Comparison of ENCODE assay signal across 22 mouse cellular contexts in the genomic region with DNA sequence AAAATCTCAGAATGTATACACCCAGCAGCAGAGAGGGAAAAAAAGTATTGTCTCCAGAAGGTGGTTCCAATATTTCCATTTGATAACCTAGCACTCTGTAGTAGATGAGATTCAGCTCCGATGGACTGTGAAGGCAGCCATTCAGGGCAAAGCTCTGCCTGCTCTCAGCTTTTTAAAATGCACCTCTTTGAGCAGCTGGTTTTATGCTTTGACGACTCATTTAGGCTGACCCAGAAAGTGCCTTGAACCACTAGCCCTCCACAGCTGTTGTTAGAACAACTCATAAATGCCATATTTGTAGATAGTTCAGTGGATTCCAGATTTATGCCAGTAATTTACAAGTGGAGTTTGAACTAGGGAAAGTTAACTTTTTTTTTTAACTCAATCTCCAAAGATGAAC. TPM values are rescaled to one million over a fixed set of nuclear protein-coding genes. Genes with fewer than 3 reads are reported as not detected.
A peak's percentile ranks its signal among the peaks of the same experiment; 100 is the strongest.
DNase-seq lines count a peak whose midpoint lies in the region; TF ChIP-seq lines count a peak whose summit lies in the region.
"Had no signal": no experiment of that assay in that cellular context is flagged by ENCODE, and none has a peak within 500 bp of the region (broad histone marks: within the 10 kb centered on the region; RNA-seq: fewer than 3 reads in every experiment).

No protein-coding gene starts in this region.

- DNase-seq in gastrocnemius, adult 2 months, result no peak
- no peak for DNase-seq in gastrocnemius, postnatal 4 days (ENCODE audit: low spot score in 2 of 2)
- peak; percentile 27 for DNase-seq in lung, postnatal 10 days
- no peak for DNase-seq in lung, postnatal 14 days
- DNase-seq in NIH3T3 (ENCODE audit: low read depth), result peak; percentile 19
- DNase-seq in lung, postnatal 36 days, result peak; percentile 49
- no peak for DNase-seq in thymus, adult 18-20 months
- no peak for DNase-seq in left cerebral cortex, adult 18-20 months (ENCODE audit: low spot score in 2 of 2)
- DNase-seq: adrenal gland, postnatal 10 days; cerebellum, adult 11 months; cerebellum, adult 8-10 months; cerebellum, postnatal 14 days; embryo, embryonic 11 days; gastrocnemius, postnatal 25 days; heart, adult 11 months; heart, postnatal 36 days had no signal

- no peak overlapping the region for H3K4me3 ChIP-seq in gastrocnemius, adult 2 months
- H3K4me3 ChIP-seq: embryonic facial prominence, embryonic 12.5 days; erythroblast, embryonic 14.5 days; forebrain, embryonic 15.5 days; heart, embryonic 13.5 days; hindbrain, embryonic 15.5 days had no signal

- H3K27ac ChIP-seq in gastrocnemius, adult 2 months, result peak overlapping the region; percentile 31; the same call in 1 of the 2 replicates
- H3K27ac ChIP-seq: embryonic facial prominence, embryonic 12.5 days; forebrain, embryonic 15.5 days; heart, embryonic 13.5 days; hindbrain, embryonic 15.5 days had no signal

- TF ChIP-seq CTCF in gastrocnemius, adult 2 months (IDR thresholded peaks at IDR 0.05), result no peak

- intact Hi-C loops in gastrocnemius, adult 2 months (cut with DNase I), result no loop called here

RNA-seq across cellular contexts. Expression of gene Vgll3, which starts 5.7 kb away (rescaled TPM):
- total RNA-seq in gastrocnemius, adult 2 months (2021), result 1 to 10 TPM; 4.7 to 5.2 TPM
- total RNA-seq in gastrocnemius, postnatal 4 days (2021), result 10 to 100 TPM; 29.4 to 31.1 TPM
- total RNA-seq in left cerebral cortex, adult 18-20 months (2021), result 1 to 10 TPM; 2.0 to 2.1 TPM
- total RNA-seq: common myeloid progenitor, adult 5-6 weeks had no signal

Comparison
In these comparisons a context has a peak if more than half of its experiments do, and no peak if none do; other contexts are left out.
1. DNase-seq: peak in lung, postnatal 10 days (single experiment), NIH3T3 (single experiment) and lung, postnatal 36 days (single experiment); none in gastrocnemius, adult 2 months (single experiment), gastrocnemius, postnatal 4 days (0 of 2), lung, postnatal 14 days (single experiment), thymus, adult 18-20 months (0 of 2) and left cerebral cortex, adult 18-20 months (0 of 2).
2. RNA of gene Vgll3, which starts 5.7 kb away (total RNA-seq): 29.4 to 31.1 TPM in gastrocnemius, postnatal 4 days; 4.7 to 5.2 TPM in gastrocnemius, adult 2 months and 2.0 to 2.1 TPM in left cerebral cortex, adult 18-20 months; every median in the first group is over 4 times any median in the second.